Mouse (Mus musculus) hindbrain, postnatal 0 days (tissue): ENCODE measurements around the gene Upk3b. TPM values are rescaled to one million over a fixed set of nuclear protein-coding genes. Genes with fewer than 3 reads are reported as not detected.
A peak's percentile ranks its signal among the peaks of the same experiment; 100 is the strongest.

ENCODE experiments used
- ATAC-seq: fragments of 200-750 bp; cut with Nextera tagmentation; 2 replicates; pipeline ENCODE4 v1.8.0; 2017; ENCODE audit warnings: mild to moderate bottlenecking, moderate TSS enrichment, moderate library complexity
- DNase-seq: peaks from one replicate; pipeline ENCODE4 v3.0.0-alpha.2; 2015; ENCODE audit warnings: low spot score
- H3K27ac ChIP-seq: fragments of 300-500 bp; sonication (generic); 2 replicates; pipeline ENCODE4 v1.5.1; 2014; ENCODE audit warnings: mild to moderate bottlenecking
- H3K27me3 ChIP-seq: fragments of 300-500 bp; sonication (generic); 2 replicates; pipeline ENCODE4 v1.6.1; 2014; ENCODE audit warnings: low read length, mixed read lengths; ENCODE audit not compliant: insufficient read depth
- H3K36me3 ChIP-seq: fragments of 300-500 bp; sonication (generic); 2 replicates; pipeline ENCODE4 v1.6.1; 2014; ENCODE audit warnings: low read length, mixed read lengths; ENCODE audit not compliant: insufficient read depth
- H3K4me1 ChIP-seq: fragments of 300-500 bp; sonication (generic); 2 replicates; pipeline ENCODE4 v1.6.1; 2014; ENCODE audit warnings: antibody characterized with exemption, low read length, mixed read lengths; ENCODE audit not compliant: insufficient read depth
- H3K4me2 ChIP-seq: fragments of 300-500 bp; sonication (generic); 2 replicates; pipeline ENCODE4 v1.6.1; 2014; ENCODE audit warnings: low read depth, mild to moderate bottlenecking, low read length, moderate library complexity, mixed read lengths
- H3K4me3 ChIP-seq: fragments of 300-500 bp; sonication (generic); 2 replicates; pipeline ENCODE4 v1.5.1; 2014; ENCODE audit warnings: low read length
- H3K9ac ChIP-seq: fragments of 300-500 bp; sonication (generic); replicated peaks from 2 replicates; pipeline ENCODE4 v1.6.1; 2014; ENCODE audit warnings: mild to moderate bottlenecking, low read length, moderate library complexity, mixed read lengths
- H3K9me3 ChIP-seq: fragments of 300-500 bp; sonication (generic); 2 replicates; pipeline ENCODE4 v1.6.1; 2016; ENCODE audit warnings: low read length, mixed read lengths
- CTCF ChIP-seq: IDR thresholded peaks from 2 replicates; pipeline ENCODE4 v1.5.1; 2016; ENCODE audit warnings: antibody characterized with exemption, control low read depth, low read depth
- WGBS: fragments of 180-500 bp; shearing (Covaris S2); extraction: QIAGEN DNeasy Blood & Tissue Kit; methylation state at CpG from one replicate; pipeline ENCODE4 v1.1.7; 2014; 5-methylcytosine and 5-hydroxymethylcytosine counted together
- polyA plus RNA-seq: library from polyadenylated mRNA; unstranded; fragments of >200 nt; fragmentation: Nextera tagmentation; extraction: Ambion mirVana; gene quantifications from 2 replicates; pipeline ENCODE4 v1.2.1, GENCODE M21; 2015
- total RNA-seq: library from RNA; depleted of rRNA; stranded (reverse); fragments of >200 nt; gene quantifications from 2 replicates; pipeline ENCODE4 v1.2.3, GENCODE M21; 2014

Gene Upk3b
- total and polyA plus RNA-seq, 2 experiments from 2014 or later, result not detected

DNA sequence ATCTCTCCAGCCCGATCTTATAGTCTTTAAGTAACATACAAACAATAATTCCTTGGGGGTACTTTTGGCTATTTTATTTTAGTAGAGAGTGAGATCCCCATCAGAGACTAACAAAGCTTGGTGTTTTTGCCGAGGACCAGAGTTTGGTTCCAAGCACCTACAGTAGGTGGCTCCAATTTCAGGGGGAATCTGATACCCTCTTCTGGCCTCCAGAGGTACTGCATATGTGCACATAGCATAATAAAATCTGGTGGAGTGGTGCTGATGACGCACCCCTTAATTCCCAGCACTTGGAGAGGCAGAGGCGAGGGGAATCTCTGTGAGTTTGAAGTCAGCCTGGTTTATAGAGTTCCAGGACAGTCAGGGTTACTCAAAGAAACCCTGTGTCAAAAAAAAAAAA, 44.0 kb downstream of the Upk3b start:
- H3K4me3 ChIP-seq, result no peak overlapping the region
- WGBS, result 78% methylated on average over 4 of the region's 4 CpGs
- H3K27ac ChIP-seq, result no peak overlapping the region
- no peak overlapping the region for H3K9ac ChIP-seq
- no peaks in the 10 kb centered on the region for H3K36me3 ChIP-seq
- ATAC-seq (no peak), DNase-seq (no peak)
- H3K27me3 ChIP-seq, result no peaks in the 10 kb centered on the region
- TF ChIP-seq CTCF, result peak; percentile 33
- H3K4me2 ChIP-seq, result no peak overlapping the region
- H3K9me3 ChIP-seq, result no peaks in the 10 kb centered on the region
- H3K4me1 ChIP-seq, result peaks cover 8% of the 10 kb centered on the region

DNA sequence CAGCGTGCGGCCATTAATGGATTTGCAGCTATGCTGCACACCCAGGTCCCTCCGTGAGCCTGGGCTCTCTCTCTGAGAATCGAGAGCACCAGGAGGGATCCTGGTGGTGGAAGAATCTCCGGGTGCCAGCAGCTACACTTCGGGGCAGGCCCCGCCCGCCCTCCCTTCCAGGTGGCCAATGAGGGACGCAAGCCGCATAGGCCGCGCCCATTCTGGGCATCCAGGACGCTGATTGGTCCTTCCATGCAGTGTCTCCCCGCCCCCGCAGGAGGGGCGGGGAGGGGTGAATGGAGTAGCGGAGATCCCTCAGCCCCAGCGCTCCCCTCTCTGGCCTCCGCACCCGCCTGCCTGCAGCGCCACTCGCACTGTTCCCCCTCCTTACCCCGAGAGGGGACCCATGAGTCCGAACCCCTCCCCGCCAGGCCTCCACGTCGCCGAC, 45.4 kb downstream of the Upk3b start, which contains the start of gene Rasa4:
Gene Rasa4 (plus strand): TSS at position 248 of the 439 bp plus-strand sequence.
- 0 out of 2 replicates have a peak within 1 kb of the TSS, but pooled peaks have one; percentile 6 for H3K27ac ChIP-seq

DNA sequence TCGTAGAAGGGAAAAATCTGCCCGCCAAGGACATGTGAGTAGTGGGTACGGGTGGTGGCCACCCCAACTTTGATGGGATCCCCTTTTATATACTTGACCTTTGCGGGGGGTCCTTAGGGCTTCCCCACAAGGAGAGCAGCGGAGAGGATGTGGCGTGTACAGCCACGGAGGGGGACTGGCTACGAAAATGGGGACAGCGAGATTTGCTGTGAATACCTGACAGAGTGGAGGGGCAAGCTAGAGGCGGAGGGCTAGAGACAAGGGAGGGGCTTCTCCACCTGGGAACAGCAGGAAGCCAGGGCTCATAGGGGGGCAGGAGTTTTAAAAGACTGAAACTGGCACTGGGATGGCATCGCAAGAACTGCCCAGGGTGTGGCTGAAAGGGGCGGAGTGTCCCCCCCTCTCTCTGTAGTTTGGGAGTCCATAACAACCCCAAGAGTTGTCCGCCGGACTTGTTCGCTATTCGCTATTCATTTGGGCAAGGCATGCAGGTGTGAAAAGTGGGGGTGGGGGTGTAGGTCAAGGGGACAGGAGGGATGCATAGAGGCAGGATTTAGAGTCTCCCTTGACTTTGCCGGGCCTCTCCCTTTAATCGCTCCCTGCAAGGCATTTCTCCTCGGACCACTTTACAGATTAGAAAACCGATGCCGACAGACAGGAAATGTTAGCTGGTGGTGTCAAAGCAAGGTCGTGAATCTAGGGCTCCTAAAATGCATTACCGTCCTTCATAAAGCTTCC, 46.0 kb downstream of the Upk3b start:
- peak overlapping the region; percentile 59 for H3K4me2 ChIP-seq
- H3K27ac ChIP-seq, result 0 out of 2 replicates have a peak overlapping the region, but pooled peaks have one; percentile 6
- under 1% methylated on average over 23 of the region's 23 CpGs for WGBS
- peak overlapping the region; percentile 48 for H3K9ac ChIP-seq
- peak overlapping the region; percentile 47 for H3K4me3 ChIP-seq
- no peaks in the 10 kb centered on the region for H3K27me3 ChIP-seq
- peaks cover 8% of the 10 kb centered on the region for H3K4me1 ChIP-seq
- no peaks in the 10 kb centered on the region for H3K36me3 ChIP-seq
- DNase-seq (no peak), ATAC-seq (peak; percentile 25; the same call in 1 of the 2 replicates)
- no peaks in the 10 kb centered on the region for H3K9me3 ChIP-seq
- TF ChIP-seq CTCF, result no peak

More for the DNA sequence above, 45.4 kb downstream of the Upk3b start, which contains the start of gene Rasa4:
- H3K9ac ChIP-seq, result peak within 1 kb of the TSS; percentile 48
- H3K36me3 ChIP-seq, result no peaks in the 10 kb centered on the region
- H3K4me3 ChIP-seq, result peak within 1 kb of the TSS; percentile 47
- under 1% methylated on average over 24 of the region's 28 CpGs for WGBS
- H3K4me1 ChIP-seq, result peaks cover 8% of the 10 kb centered on the region
- peak; percentile 30 for TF ChIP-seq CTCF
- H3K9me3 ChIP-seq, result no peaks in the 10 kb centered on the region
- ATAC-seq (peak; percentile 97), DNase-seq (peak; percentile 98)
- no peaks in the 10 kb centered on the region for H3K27me3 ChIP-seq
- H3K4me2 ChIP-seq, result peak within 1 kb of the TSS; percentile 59

DNA sequence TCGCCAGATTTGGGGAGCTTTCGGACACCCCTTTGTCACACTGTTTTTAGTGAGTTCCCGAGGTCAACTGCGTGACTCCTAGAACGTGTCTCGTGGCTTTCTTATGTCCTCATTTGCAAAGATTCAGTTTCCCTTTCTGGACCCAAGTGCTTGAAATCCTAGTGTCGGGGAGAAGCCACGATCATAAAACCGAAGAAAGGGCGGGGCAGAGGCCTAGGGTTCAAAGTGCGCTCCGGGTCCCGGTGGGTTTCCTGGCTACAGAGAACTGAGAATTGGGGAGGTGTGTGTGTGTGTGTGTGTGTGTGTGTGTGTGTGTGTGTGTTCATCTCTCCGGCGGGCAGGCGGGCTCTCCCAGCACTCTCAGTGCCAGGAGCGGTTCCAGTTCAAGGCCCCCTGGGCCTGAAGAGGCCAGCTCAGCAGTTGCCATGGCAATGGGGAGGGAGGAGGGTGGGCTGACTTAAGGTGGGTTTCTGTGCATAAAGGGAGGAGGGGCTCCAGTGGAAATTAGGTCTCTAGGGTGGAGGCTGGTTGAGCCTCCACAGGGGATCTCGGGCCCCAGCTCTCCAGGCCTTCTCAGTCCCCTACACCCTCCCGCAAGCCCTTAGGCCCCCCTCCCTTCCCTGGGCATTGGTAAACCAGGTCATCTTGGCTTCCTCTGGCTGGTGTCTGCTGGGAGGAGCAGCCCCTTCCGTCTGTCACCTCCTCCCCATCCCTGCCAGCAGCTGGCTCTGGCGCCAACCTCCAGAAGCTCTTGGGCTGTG, 46.8 kb downstream of the Upk3b start:
- WGBS, result 5% methylated on average over 21 of the region's 21 CpGs
- Histone ChIP-seq H3K27ac (peak overlapping the region; percentile 54; the same call in 1 of the 2 replicates), H3K4me3 (peak overlapping the region; percentile 47), H3K36me3 (no peaks in the 10 kb centered on the region), H3K4me1 (peaks cover 8% of the 10 kb centered on the region), H3K4me2 (peak overlapping the region; percentile 59), H3K27me3 (no peaks in the 10 kb centered on the region), H3K9me3 (no peaks in the 10 kb centered on the region), H3K9ac (peak overlapping the region; percentile 48)
- ATAC-seq (peak; percentile 55), DNase-seq (peak; percentile 69)
- TF ChIP-seq CTCF, result no peak

DNA sequence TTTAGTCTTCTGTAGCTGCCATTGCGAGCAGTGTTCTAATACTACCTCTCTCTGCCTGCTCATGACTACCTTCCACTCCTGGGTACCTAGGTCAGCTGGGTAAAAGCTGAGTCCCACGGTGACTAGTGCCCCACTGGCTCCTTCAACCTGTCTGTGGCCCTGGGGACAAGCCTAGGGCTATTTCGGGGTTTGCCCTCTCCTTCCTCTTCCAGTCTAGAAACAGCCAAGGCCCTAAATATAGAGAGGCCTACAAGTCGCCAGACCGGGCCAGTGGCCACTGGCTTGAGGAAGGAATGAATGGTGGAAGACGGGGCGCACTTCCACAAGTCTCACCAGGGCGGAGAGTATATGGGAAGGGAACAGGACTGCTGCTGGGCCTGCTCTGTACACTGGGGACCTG, 48.0 kb downstream of the Upk3b start:
- no peak overlapping the region for H3K4me2 ChIP-seq
- TF ChIP-seq CTCF, result no peak

DNA sequence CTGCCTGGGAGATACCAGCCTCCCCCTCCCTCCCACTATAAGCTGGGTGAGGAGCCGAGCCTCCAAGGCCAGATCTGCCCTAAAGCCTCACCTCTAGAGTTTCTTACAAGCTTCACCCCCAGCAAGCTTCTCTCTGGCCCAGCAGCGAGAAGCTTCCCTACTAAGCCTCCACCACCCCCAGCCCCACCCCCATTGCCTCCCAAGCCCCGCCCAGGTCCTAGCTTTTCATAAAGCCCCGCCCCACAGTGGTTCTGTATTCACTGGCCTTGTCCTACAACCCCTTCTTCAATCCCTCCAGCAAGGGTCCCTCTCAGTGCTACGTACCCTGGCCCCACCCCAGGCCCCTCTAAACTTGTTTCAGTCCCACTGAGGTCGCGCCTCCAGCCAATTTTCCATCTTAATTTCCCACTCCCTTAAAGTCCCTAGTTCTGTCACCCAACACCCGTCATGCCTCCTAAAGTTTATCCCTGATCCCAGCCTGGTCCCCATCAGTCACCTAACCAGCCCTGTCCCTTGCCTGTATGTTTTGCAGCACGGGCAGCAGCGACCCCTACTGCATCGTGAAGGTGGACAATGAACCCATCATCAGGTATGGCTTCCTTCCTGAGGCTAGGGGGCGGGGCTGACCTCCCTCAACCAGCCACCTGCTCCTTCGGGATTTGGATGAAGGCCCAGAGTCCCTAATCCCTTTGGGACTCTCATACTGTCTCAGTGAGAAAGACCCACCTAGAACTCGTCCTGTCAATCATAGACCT, 50.7 kb downstream of the Upk3b start:
- DNase-seq (peak; percentile 18), ATAC-seq (no peak)
- H3K4me2 ChIP-seq, result no peak overlapping the region
- peaks cover 8% of the 10 kb centered on the region for H3K4me1 ChIP-seq
- H3K9ac ChIP-seq, result no peak overlapping the region
- WGBS, result 25% methylated on average over 14 of the region's 14 CpGs
- no peak overlapping the region for H3K4me3 ChIP-seq
- no peaks in the 10 kb centered on the region for H3K9me3 ChIP-seq
- H3K36me3 ChIP-seq, result peaks cover 6% of the 10 kb centered on the region; the same call in 1 of the 2 replicates
- no peaks in the 10 kb centered on the region for H3K27me3 ChIP-seq
- peak; percentile 60 for TF ChIP-seq CTCF
- no peak overlapping the region for H3K27ac ChIP-seq

More for the DNA sequence above, 48.0 kb downstream of the Upk3b start:
- Histone ChIP-seq H3K4me3 (no peak overlapping the region), H3K27me3 (no peaks in the 10 kb centered on the region), H3K4me1 (peaks cover 8% of the 10 kb centered on the region), H3K27ac (no peak overlapping the region), H3K9me3 (no peaks in the 10 kb centered on the region), H3K36me3 (peaks cover 2% of the 10 kb centered on the region; the same call in 1 of the 2 replicates), H3K9ac (no peak overlapping the region)
- ATAC-seq (no peak), DNase-seq (no peak)
- WGBS, result 93% methylated on average over 8 of the region's 8 CpGs
